9 mouse cellular contexts compared by ENCODE assay signal in the genomic region with DNA sequence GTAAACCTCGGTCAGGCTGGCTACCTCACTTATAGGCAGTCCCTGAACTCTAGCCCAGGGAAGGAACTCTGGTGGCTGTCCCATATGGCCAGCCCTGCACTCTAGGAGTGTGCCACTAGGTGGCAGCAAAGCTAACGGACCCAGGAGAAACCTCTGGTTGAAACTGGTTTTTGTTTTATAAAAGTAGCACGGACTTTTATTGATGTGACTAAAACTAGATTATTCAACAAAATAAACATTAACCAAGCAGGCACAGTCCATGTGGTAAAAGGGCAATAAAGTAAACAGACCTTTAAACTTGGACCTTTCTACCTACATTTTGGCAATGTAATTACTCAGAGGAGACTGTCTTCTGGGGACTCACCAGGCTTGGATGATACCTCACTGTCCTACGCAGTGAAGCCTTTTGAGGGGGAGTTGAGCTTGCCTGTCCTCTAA. TPM values are rescaled to one million over a fixed set of nuclear protein-coding genes. Genes with fewer than 3 reads are reported as not detected.
DNase-seq lines count a peak whose midpoint lies in the region; ATAC-seq and TF ChIP-seq lines count a peak whose summit lies in the region.
"Had no signal": no experiment of that assay in that cellular context is flagged by ENCODE, and none has a peak within 500 bp of the region (broad histone marks: within the 10 kb centered on the region; RNA-seq: fewer than 3 reads in every experiment).

No protein-coding gene starts in this region.

- WGBS in embryonic facial prominence, embryonic 10.5 days = 18% methylated on average over 4 of the region's 4 CpGs
- 9% methylated on average over 4 of the region's 4 CpGs for WGBS in heart, embryonic 13.5 days
- 7% methylated on average over 4 of the region's 4 CpGs for WGBS in liver, embryonic 14.5 days (ENCODE audit: insufficient replicate concordance)
- 14% methylated on average over 4 of the region's 4 CpGs for WGBS in neural tube, embryonic 15.5 days

- peak overlapping the region; percentile 56 for H3K4me2 ChIP-seq in heart, embryonic 13.5 days
- peak overlapping the region; percentile 24; the same call in 1 of the 2 replicates for H3K4me2 ChIP-seq in liver, embryonic 14.5 days (ENCODE audit: low read depth)
- 0 out of 2 replicates have a peak overlapping the region, but pooled peaks have one; percentile 11 for H3K4me2 ChIP-seq in neural tube, embryonic 15.5 days
- H3K4me2 ChIP-seq: embryonic facial prominence, embryonic 12.5 days had no signal

- no peak for ATAC-seq in heart, embryonic 13.5 days (ENCODE audit: extremely low read depth, insufficient number of reproducible peaks, low FRiP score, low TSS enrichment)
- ATAC-seq in liver, embryonic 14.5 days (ENCODE audit: insufficient read depth) = no peak
- no peak for ATAC-seq in neural tube, embryonic 15.5 days (ENCODE audit: low FRiP score)

- H3K4me3 ChIP-seq in embryonic facial prominence, embryonic 10.5 days = no peak overlapping the region
- 0 out of 2 replicates have a peak overlapping the region, but pooled peaks have one; percentile 23 for H3K4me3 ChIP-seq in heart, embryonic 13.5 days
- no peak overlapping the region for H3K4me3 ChIP-seq in liver, embryonic 14.5 days (ENCODE audit: insufficient read depth in 1 of 2, low read depth in 2 of 2, low read length in 2 of 2)
- H3K4me3 ChIP-seq in neural tube, embryonic 15.5 days (replicated peaks) = no peak overlapping the region
- H3K4me3 ChIP-seq: embryonic facial prominence, embryonic 12.5 days had no signal

- peak overlapping the region; percentile 59; the same call in 1 of the 2 replicates for H3K9ac ChIP-seq in heart, embryonic 13.5 days
- no peak overlapping the region for H3K9ac ChIP-seq in liver, embryonic 14.5 days (replicated peaks)
- H3K9ac ChIP-seq in neural tube, embryonic 15.5 days (replicated peaks) = no peak overlapping the region
- H3K9ac ChIP-seq: embryonic facial prominence, embryonic 12.5 days had no signal

- no peak overlapping the region for H3K27ac ChIP-seq in embryonic facial prominence, embryonic 10.5 days (replicated peaks)
- H3K27ac ChIP-seq in heart, embryonic 13.5 days (replicated peaks) = no peak overlapping the region
- H3K27ac ChIP-seq in liver, embryonic 14.5 days = no peak overlapping the region
- no peak overlapping the region for H3K27ac ChIP-seq in neural tube, embryonic 15.5 days (replicated peaks)
- H3K27ac ChIP-seq: embryonic facial prominence, embryonic 12.5 days had no signal

- peak; percentile 77 for DNase-seq in B cell, adult 2 months
- peak; percentile 84 for DNase-seq in adrenal gland, postnatal 14 days
- peak; percentile 81 for DNase-seq in embryonic facial prominence, embryonic 10.5 days (ENCODE audit: low spot score)
- DNase-seq in kidney, postnatal 14 days = peak; percentile 91
- peak; percentile 39 to 49 (median 42) for DNase-seq in liver, embryonic 14.5 days (ENCODE audit: low read depth in 3 of 3, low spot score in 3 of 3)
- peak; percentile 88 for DNase-seq in testis, postnatal 10 days (ENCODE audit: low spot score)

- H3K36me3 ChIP-seq in embryonic facial prominence, embryonic 10.5 days (replicated peaks) = peaks cover 12% of the 10 kb centered on the region
- H3K36me3 ChIP-seq in heart, embryonic 13.5 days = peaks cover 20% of the 10 kb centered on the region
- H3K36me3 ChIP-seq in liver, embryonic 14.5 days (replicated peaks; ENCODE audit: control insufficient read depth, insufficient read depth, low read depth) = no peaks in the 10 kb centered on the region
- peaks cover 10% of the 10 kb centered on the region; the same call in 1 of the 2 replicates for H3K36me3 ChIP-seq in neural tube, embryonic 15.5 days

- TF ChIP-seq EP300 in liver, embryonic 14.5 days (IDR thresholded peaks at IDR 0.05; ENCODE audit: low read depth) = no peak

- TF ChIP-seq CTCF in liver, embryonic 14.5 days (IDR thresholded peaks at IDR 0.05; ENCODE audit: low read depth) = peak; percentile 91

- no peaks in the 10 kb centered on the region for H3K9me3 ChIP-seq in embryonic facial prominence, embryonic 10.5 days
- H3K9me3 ChIP-seq in heart, embryonic 13.5 days = no peaks in the 10 kb centered on the region
- no peaks in the 10 kb centered on the region for H3K9me3 ChIP-seq in liver, embryonic 14.5 days (ENCODE audit: control insufficient read depth, low read length)
- H3K9me3 ChIP-seq in neural tube, embryonic 15.5 days (replicated peaks) = no peaks in the 10 kb centered on the region
- H3K9me3 ChIP-seq: embryonic facial prominence, embryonic 12.5 days had no signal

- no peaks in the 10 kb centered on the region for H3K27me3 ChIP-seq in embryonic facial prominence, embryonic 10.5 days (replicated peaks; ENCODE audit: low read depth, poor library complexity, severe bottlenecking)
- H3K27me3 ChIP-seq in heart, embryonic 13.5 days (replicated peaks) = no peaks in the 10 kb centered on the region
- H3K27me3 ChIP-seq in liver, embryonic 14.5 days (ENCODE audit: control insufficient read depth, insufficient read depth, low read length) = no peaks in the 10 kb centered on the region
- no peaks in the 10 kb centered on the region for H3K27me3 ChIP-seq in neural tube, embryonic 15.5 days (replicated peaks)
- H3K27me3 ChIP-seq: embryonic facial prominence, embryonic 12.5 days had no signal

- H3K4me1 ChIP-seq in embryonic facial prominence, embryonic 10.5 days = peaks cover 10% of the 10 kb centered on the region
- peaks cover 3% of the 10 kb centered on the region; the same call in 1 of the 2 replicates for H3K4me1 ChIP-seq in heart, embryonic 13.5 days
- no peaks in the 10 kb centered on the region; a peak in 1 of 4 replicates for H3K4me1 ChIP-seq in liver, embryonic 14.5 days (replicated peaks; ENCODE audit: control insufficient read depth in 2 of 2, insufficient read depth in 2 of 2, low read length in 1 of 2)
- H3K4me1 ChIP-seq in neural tube, embryonic 15.5 days = peaks cover 11% of the 10 kb centered on the region
- H3K4me1 ChIP-seq: embryonic facial prominence, embryonic 12.5 days had no signal

RNA-seq across cellular contexts. Expression of a gene that starts 55.4 kb away (rescaled TPM):
- 46.9 and 54.0 TPM in 2 replicates for total RNA-seq in adrenal gland, postnatal 14 days (2021)
- polyA plus RNA-seq in embryonic facial prominence, embryonic 10.5 days (2016; fragmentation: Nextera tagmentation; extraction: Ambion mirVana) = 64.9 and 66.8 TPM in 2 replicates
- 68.7 and 73.3 TPM in 2 replicates for polyA plus RNA-seq in heart, embryonic 13.5 days (2015; fragmentation: Nextera tagmentation; extraction: Ambion mirVana)
- polyA plus RNA-seq in liver, embryonic 14.5 days (2012; rRNA removed) = 4.7 and 7.1 TPM in 2 replicates
- polyA plus RNA-seq in liver, embryonic 14.5 days (2014; fragmentation: Nextera tagmentation; extraction: Ambion mirVana) = 21.3 and 22.8 TPM in 2 replicates
- polyA plus RNA-seq in neural tube, embryonic 15.5 days (2015; fragmentation: Nextera tagmentation; extraction: Ambion mirVana) = 80.6 and 84.2 TPM in 2 replicates
